Mouse (Mus musculus) liver, postnatal 0 days (tissue): ENCODE measurements around the gene Nipal4.

ENCODE experiments used
- CTCF ChIP-seq: sonication (generic); IDR thresholded peaks from 2 replicates; pipeline ENCODE4 v1.5.1; 2016; ENCODE audit warnings: antibody characterized with exemption, low read depth
- EP300 ChIP-seq: IDR thresholded peaks from 2 replicates; pipeline ENCODE4 v1.6.1; 2016; ENCODE audit warnings: antibody characterized with exemption, low read depth, mild to moderate bottlenecking

DNA sequence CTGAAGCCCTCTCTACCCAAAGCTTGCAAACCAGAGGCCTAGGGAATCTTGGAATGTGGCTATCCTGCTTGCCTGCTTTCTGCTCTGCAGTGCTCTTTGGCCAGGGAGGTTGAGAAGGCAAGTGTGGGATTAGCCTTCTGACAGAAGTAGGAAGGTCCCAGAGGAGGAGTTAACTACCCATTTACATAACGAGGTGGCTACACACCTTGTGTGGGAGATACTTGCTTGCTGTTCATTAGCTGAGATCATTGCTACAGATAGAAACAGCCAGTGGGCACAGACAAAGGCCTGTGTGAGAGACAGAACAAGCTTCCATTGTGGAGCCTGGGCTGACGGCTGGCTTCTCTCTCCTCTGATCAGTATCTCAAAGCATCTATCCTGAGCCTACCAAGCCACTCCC, 43.6 kb upstream of the Nipal4 start:
- no peak for TF ChIP-seq CTCF
- TF ChIP-seq EP300 = no peak
